10 mouse cellular contexts compared by ENCODE assay signal in genomic region chr16:18233451-18233850, GRCm38 (mm10). TPM values are rescaled to one million over a fixed set of nuclear protein-coding genes. Genes with fewer than 3 reads are reported as not detected.
DNase-seq lines count a peak whose midpoint lies in the region; ATAC-seq lines count a peak whose summit lies in the region.
"Had no signal": no experiment of that assay in that cellular context is flagged by ENCODE, and none has a peak within 500 bp of the region (broad histone marks: within the 10 kb centered on the region; RNA-seq: fewer than 3 reads in every experiment).

No protein-coding gene starts in this region.

- intact Hi-C loops in heart, postnatal 14 days (cut with DNase I): no loop called here
- intact Hi-C loops in left cerebral cortex, postnatal 4 days (cut with DNase I): no loop called here

- no peaks in the 10 kb centered on the region for H3K27me3 ChIP-seq in heart, embryonic 10.5 days (ENCODE audit: insufficient read depth, poor library complexity, severe bottlenecking)
- H3K27me3 ChIP-seq in midbrain, embryonic 14.5 days (ENCODE audit: control insufficient read depth, insufficient read depth, low read length): no peaks in the 10 kb centered on the region

- DNase-seq in heart, embryonic 10.5 days (ENCODE audit: low spot score): no peak
- DNase-seq in heart, postnatal 14 days: no peak
- peak; percentile 19 to 34 for DNase-seq in right cerebral cortex, postnatal 10 days (ENCODE audit: low spot score in 2 of 2)
- DNase-seq in right cerebral cortex, postnatal 4 days: no peak
- DNase-seq in midbrain, embryonic 14.5 days: no peak
- DNase-seq in adrenal gland, postnatal 10 days: no peak
- DNase-seq in left cerebral cortex, postnatal 4 days: no peak
- no peak for DNase-seq in lung, postnatal 25 days (ENCODE audit: low spot score)
- DNase-seq: adrenal gland, postnatal 36 days had no signal

- no peak for ATAC-seq in midbrain, embryonic 14.5 days (ENCODE audit: low FRiP score, low TSS enrichment)

- H3K4me3 ChIP-seq in heart, embryonic 10.5 days: 0 out of 2 replicates have a peak overlapping the region, but pooled peaks have one; percentile 93
- 0 out of 2 replicates have a peak overlapping the region, but pooled peaks have one; percentile 84 for H3K4me3 ChIP-seq in midbrain, embryonic 14.5 days (replicated peaks; ENCODE audit: low read depth, low read length)

- peaks cover 63% of the 10 kb centered on the region for H3K4me1 ChIP-seq in heart, embryonic 10.5 days
- H3K4me1 ChIP-seq in midbrain, embryonic 14.5 days (ENCODE audit: control insufficient read depth, insufficient read depth, low read length): peaks cover 23% of the 10 kb centered on the region

- H3K4me2 ChIP-seq in midbrain, embryonic 14.5 days (ENCODE audit: low read length): peak overlapping the region; percentile 58

- H3K9me3 ChIP-seq in heart, embryonic 10.5 days: no peaks in the 10 kb centered on the region
- H3K9me3 ChIP-seq in midbrain, embryonic 14.5 days (ENCODE audit: control insufficient read depth, low read length): no peaks in the 10 kb centered on the region

- WGBS in heart, embryonic 10.5 days: 60% methylated on average over 1 of the region's 1 CpGs
- 63% methylated on average over 1 of the region's 1 CpGs for WGBS in midbrain, embryonic 14.5 days

- H3K36me3 ChIP-seq in heart, embryonic 10.5 days: peaks cover 17% of the 10 kb centered on the region
- peaks cover 17% of the 10 kb centered on the region for H3K36me3 ChIP-seq in midbrain, embryonic 14.5 days (ENCODE audit: control insufficient read depth, insufficient read depth, low read length)

- no peak overlapping the region for H3K27ac ChIP-seq in heart, embryonic 10.5 days
- H3K27ac ChIP-seq in midbrain, embryonic 14.5 days (replicated peaks; ENCODE audit: low read depth, low read length): no peak overlapping the region

- no peak overlapping the region for H3K9ac ChIP-seq in midbrain, embryonic 14.5 days (replicated peaks; ENCODE audit: low read length)

RNA-seq across cellular contexts. Expression of gene Zdhhc8, which starts 1.5 kb away (rescaled TPM):
- 21.2 and 27.5 TPM in 2 replicates for polyA plus RNA-seq in heart, embryonic 10.5 days (2016; fragmentation: Nextera tagmentation; extraction: Ambion mirVana)
- total RNA-seq in heart, postnatal 14 days (2021): 10 to 100 TPM; 26.4 to 29.6 TPM
- 13.8 and 13.9 TPM in 2 replicates for polyA plus RNA-seq in midbrain, embryonic 14.5 days (2014; fragmentation: Nextera tagmentation; extraction: Ambion mirVana)
- total RNA-seq in adrenal gland, postnatal 10 days (2021): 10 to 100 TPM; 18.9 to 20.5 TPM
- 10 to 100 TPM; 53.8 to 54.4 TPM for total RNA-seq in left cerebral cortex, postnatal 4 days (2021)

RNA-seq across cellular contexts. Expression of gene Trmt2a, which starts 15.0 kb away (rescaled TPM):
- polyA plus RNA-seq in heart, embryonic 10.5 days (2016; fragmentation: Nextera tagmentation; extraction: Ambion mirVana): 83.3 and 111 TPM in 2 replicates
- 10 to 100 TPM; 21.8 to 24.9 TPM for total RNA-seq in heart, postnatal 14 days (2021)
- polyA plus RNA-seq in midbrain, embryonic 14.5 days (2014; fragmentation: Nextera tagmentation; extraction: Ambion mirVana): 80.2 and 81.3 TPM in 2 replicates
- 10 to 100 TPM; 34.2 to 46.7 TPM for total RNA-seq in adrenal gland, postnatal 10 days (2021)
- total RNA-seq in left cerebral cortex, postnatal 4 days (2021): 10 to 100 TPM; 59.3 to 62.3 TPM

RNA-seq across cellular contexts. Expression of gene Ranbp1, which starts 15.1 kb away (rescaled TPM):
- polyA plus RNA-seq in heart, embryonic 10.5 days (2016; fragmentation: Nextera tagmentation; extraction: Ambion mirVana): 601 and 873 TPM in 2 replicates
- total RNA-seq in heart, postnatal 14 days (2021): 10 to 100 TPM; 43.6 to 52.4 TPM
- polyA plus RNA-seq in midbrain, embryonic 14.5 days (2014; fragmentation: Nextera tagmentation; extraction: Ambion mirVana): 451 and 457 TPM in 2 replicates
- 100 to 1,000 TPM; 123 to 127 TPM for total RNA-seq in adrenal gland, postnatal 10 days (2021)
- 100 to 1,000 TPM; 158 to 160 TPM for total RNA-seq in left cerebral cortex, postnatal 4 days (2021)

RNA-seq across cellular contexts. Expression of gene Ccdc188, which starts 15.8 kb away (rescaled TPM):
- not detected in 2 replicates for polyA plus RNA-seq in heart, embryonic 10.5 days (2016; fragmentation: Nextera tagmentation; extraction: Ambion mirVana)
- not detected for total RNA-seq in heart, postnatal 14 days (2021)
- not detected in 2 replicates for polyA plus RNA-seq in midbrain, embryonic 14.5 days (2014; fragmentation: Nextera tagmentation; extraction: Ambion mirVana)
- not detected for total RNA-seq in adrenal gland, postnatal 10 days (2021)
- total RNA-seq in left cerebral cortex, postnatal 4 days (2021): not detected
- total RNA-seq: adrenal gland, postnatal 36 days; left cerebral cortex, adult 8-10 months had no signal

RNA-seq across cellular contexts. Expression of gene Gm49776, which starts 24.7 kb away (rescaled TPM):
- 1.4 and 4.0 TPM in 2 replicates for polyA plus RNA-seq in heart, embryonic 10.5 days (2016; fragmentation: Nextera tagmentation; extraction: Ambion mirVana)
- total RNA-seq in heart, postnatal 14 days (2021): not detected
- 0.86 and 3.3 TPM in 2 replicates for polyA plus RNA-seq in midbrain, embryonic 14.5 days (2014; fragmentation: Nextera tagmentation; extraction: Ambion mirVana)
- total RNA-seq in adrenal gland, postnatal 10 days (2021): not detected
- total RNA-seq in left cerebral cortex, postnatal 4 days (2021): not detected
- total RNA-seq: left cerebral cortex, adult 8-10 months had no signal

Comparison
In these comparisons a context has a peak if more than half of its experiments do, and no peak if none do; other contexts are left out.
1. DNase-seq: peak in right cerebral cortex, postnatal 10 days (2 of 2); none in heart, embryonic 10.5 days (single experiment), heart, postnatal 14 days (0 of 2), right cerebral cortex, postnatal 4 days (single experiment), midbrain, embryonic 14.5 days (single experiment), adrenal gland, postnatal 10 days (single experiment), left cerebral cortex, postnatal 4 days (single experiment) and lung, postnatal 25 days (single experiment).